Mouse (Mus musculus): Measurements from ENCODE around the gene Col24a1. TPM values are rescaled to one million over a fixed set of nuclear protein-coding genes. Genes with fewer than 3 reads are reported as not detected.
A peak's percentile ranks its signal among the peaks of the same experiment; 100 is the strongest.

Gene Col24a1
- polyA plus RNA-seq, 1 experiment from 2014 or later, result 2.0 TPM

DNA sequence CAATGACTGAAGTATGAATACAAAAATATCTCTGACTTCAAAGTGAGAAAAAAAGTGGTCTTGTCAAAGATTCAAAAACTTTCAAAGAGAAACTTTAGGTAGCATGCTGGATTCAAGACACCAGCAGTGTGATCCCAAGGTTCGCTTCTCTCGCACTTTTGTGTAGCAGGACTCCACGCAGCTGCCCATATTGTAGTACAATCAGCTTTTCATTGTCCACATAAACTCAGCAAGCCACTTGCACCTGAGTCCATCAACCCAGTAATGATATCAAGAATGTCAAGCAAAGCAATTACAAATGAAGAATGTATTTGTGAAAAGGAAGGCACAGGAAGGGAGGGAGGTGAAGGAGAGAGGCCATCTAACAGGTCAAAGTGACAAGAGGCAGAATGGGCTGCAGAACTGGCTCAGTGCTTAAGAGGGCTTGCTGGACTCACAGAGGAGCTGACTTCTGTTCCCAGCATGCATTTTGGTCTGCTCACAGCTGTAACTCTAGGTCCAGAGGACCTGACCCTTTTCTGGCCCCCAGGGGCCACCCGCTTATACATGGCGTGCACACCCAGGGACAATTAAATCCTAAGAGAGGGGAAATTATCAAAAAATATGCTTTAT lies 7.8 kb downstream of the Col24a1 start:
- H3K27me3 ChIP-seq, result no peaks in the 10 kb centered on the region
- no peak overlapping the region for H3K4me3 ChIP-seq (replicated peaks)
- H3K9me3 ChIP-seq, result no peaks in the 10 kb centered on the region
- no peak overlapping the region for H3K4me2 ChIP-seq
- H3K4me1 ChIP-seq (replicated peaks), result no peaks in the 10 kb centered on the region
- H3K36me3 ChIP-seq, result no peaks in the 10 kb centered on the region
- no peak for ATAC-seq (ENCODE audit: insufficient number of reproducible peaks, insufficient read depth, low FRiP score, low TSS enrichment, low read depth)
- H3K27ac ChIP-seq, result no peak overlapping the region
- WGBS, result 86% methylated on average over 5 of the region's 5 CpGs
- H3K9ac ChIP-seq (replicated peaks), result no peak overlapping the region

GRCm38 (mm10) chr3:145305311-145305710 lies 13.0 kb downstream of the Col24a1 start:
- Histone ChIP-seq H3K27me3 (no peaks in the 10 kb centered on the region), H3K36me3 (no peaks in the 10 kb centered on the region), H3K9me3 (no peaks in the 10 kb centered on the region), H3K4me1 (replicated peaks) (no peaks in the 10 kb centered on the region), H3K27ac (no peak overlapping the region), H3K4me3 (replicated peaks) (no peak overlapping the region), H3K4me2 (no peak overlapping the region), H3K9ac (replicated peaks) (no peak overlapping the region)
- no peak for ATAC-seq (ENCODE audit: insufficient number of reproducible peaks, insufficient read depth, low FRiP score, low TSS enrichment, low read depth)
- 54% methylated on average over 5 of the region's 5 CpGs for WGBS

GRCm38 (mm10) chr3:145307209-145307608 lies 14.9 kb downstream of the Col24a1 start:
- Histone ChIP-seq H3K9ac (replicated peaks) (no peak overlapping the region), H3K27me3 (no peaks in the 10 kb centered on the region), H3K36me3 (no peaks in the 10 kb centered on the region), H3K27ac (no peak overlapping the region), H3K4me3 (replicated peaks) (no peak overlapping the region), H3K4me1 (replicated peaks) (no peaks in the 10 kb centered on the region), H3K4me2 (no peak overlapping the region), H3K9me3 (no peaks in the 10 kb centered on the region)
- WGBS, result 90% methylated on average over 3 of the region's 3 CpGs
- ATAC-seq (ENCODE audit: insufficient number of reproducible peaks, insufficient read depth, low FRiP score, low TSS enrichment, low read depth), result no peak

DNA sequence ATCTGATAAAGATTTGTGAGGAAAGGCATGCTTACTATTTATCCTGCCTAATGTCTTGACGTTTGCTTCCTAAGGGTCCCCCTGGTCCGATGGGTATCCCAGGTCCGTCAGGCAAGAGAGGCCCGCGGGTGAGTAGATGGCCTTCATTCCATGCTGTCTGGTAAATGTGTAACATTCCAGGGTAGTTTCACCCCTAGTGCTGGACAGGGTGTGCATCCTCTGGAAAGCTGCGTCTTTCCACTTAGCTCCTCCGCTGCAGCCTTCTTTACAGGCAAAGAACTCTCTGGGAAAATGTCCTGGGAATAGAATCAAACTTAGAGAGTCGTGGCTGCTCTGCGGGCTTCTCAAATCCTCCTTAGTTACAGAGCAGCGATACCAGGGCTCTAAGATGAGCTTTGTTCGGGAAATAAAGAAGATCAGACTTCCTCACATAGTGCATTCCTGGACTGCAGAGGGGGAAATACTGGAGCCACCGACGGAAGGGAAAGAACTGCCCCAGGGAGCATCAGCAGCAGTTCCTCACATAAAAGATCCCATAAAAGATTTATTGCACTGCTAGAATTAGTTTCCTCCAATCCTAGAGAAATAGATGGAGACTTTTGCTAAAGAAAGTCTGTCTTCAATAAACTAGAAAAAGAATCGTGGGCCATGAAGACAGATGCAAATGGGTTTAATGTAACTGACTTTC lies 28.5 kb downstream of the Col24a1 start:
- 0 out of 2 replicates have a peak overlapping the region, but pooled peaks have one; percentile 2 for H3K4me3 ChIP-seq (replicated peaks)
- no peak; the same call in 1 of the 2 replicates for ATAC-seq (ENCODE audit: insufficient number of reproducible peaks, insufficient read depth, low FRiP score, low TSS enrichment, low read depth)
- no peaks in the 10 kb centered on the region for H3K36me3 ChIP-seq
- H3K4me1 ChIP-seq (replicated peaks), result peaks cover 16% of the 10 kb centered on the region
- peak overlapping the region; percentile 44 for H3K4me2 ChIP-seq
- H3K27me3 ChIP-seq, result no peaks in the 10 kb centered on the region
- no peaks in the 10 kb centered on the region for H3K9me3 ChIP-seq
- 38% methylated on average over 14 of the region's 14 CpGs for WGBS
- H3K27ac ChIP-seq, result peak overlapping the region; percentile 64; the same call in 1 of the 2 replicates
- H3K9ac ChIP-seq (replicated peaks), result no peak overlapping the region

GRCm38 (mm10) chr3:145325402-145325801 lies 33.1 kb downstream of the Col24a1 start:
- Histone ChIP-seq H3K4me1 (replicated peaks) (peaks cover 14% of the 10 kb centered on the region), H3K36me3 (no peaks in the 10 kb centered on the region), H3K9ac (replicated peaks) (no peak overlapping the region), H3K9me3 (no peaks in the 10 kb centered on the region), H3K27ac (no peak overlapping the region), H3K27me3 (no peaks in the 10 kb centered on the region), H3K4me3 (replicated peaks) (no peak overlapping the region), H3K4me2 (no peak overlapping the region)
- ATAC-seq (ENCODE audit: insufficient number of reproducible peaks, insufficient read depth, low FRiP score, low TSS enrichment, low read depth), result no peak
- WGBS, result 92% methylated on average over 3 of the region's 3 CpGs

GRCm38 (mm10) chr3:145331642-145332041 lies 39.4 kb downstream of the Col24a1 start:
- no peaks in the 10 kb centered on the region for H3K9me3 ChIP-seq
- H3K4me3 ChIP-seq (replicated peaks), result no peak overlapping the region
- no peak overlapping the region for H3K4me2 ChIP-seq
- no peak for ATAC-seq (ENCODE audit: insufficient number of reproducible peaks, insufficient read depth, low FRiP score, low TSS enrichment, low read depth)
- H3K9ac ChIP-seq (replicated peaks), result no peak overlapping the region
- H3K27me3 ChIP-seq, result no peaks in the 10 kb centered on the region
- H3K4me1 ChIP-seq (replicated peaks), result no peaks in the 10 kb centered on the region; the same call in 1 of the 2 replicates
- 69% methylated on average over 8 of the region's 8 CpGs for WGBS
- H3K36me3 ChIP-seq, result no peaks in the 10 kb centered on the region
- H3K27ac ChIP-seq, result no peak overlapping the region

- no peaks in the 10 kb centered on the region for H3K36me3 ChIP-seq
- H3K4me1 ChIP-seq (replicated peaks), result no peaks in the 10 kb centered on the region; the same call in 1 of the 2 replicates
- no peak overlapping the region for H3K9ac ChIP-seq (replicated peaks)
- no peak for ATAC-seq (ENCODE audit: insufficient number of reproducible peaks, insufficient read depth, low FRiP score, low TSS enrichment, low read depth)
- H3K27me3 ChIP-seq, result no peaks in the 10 kb centered on the region
- 75% methylated on average over 3 of the region's 3 CpGs for WGBS
- H3K9me3 ChIP-seq, result no peaks in the 10 kb centered on the region
- no peak overlapping the region for H3K27ac ChIP-seq
- no peak overlapping the region for H3K4me2 ChIP-seq
- H3K4me3 ChIP-seq (replicated peaks), result no peak overlapping the region
These were observed 41.8 kb downstream of the Col24a1 start for GRCm38 (mm10) chr3:145334046-145334445.

- no peaks in the 10 kb centered on the region for H3K27me3 ChIP-seq
- H3K9ac ChIP-seq (replicated peaks), result no peak overlapping the region
- WGBS, result 77% methylated on average over 2 of the region's 2 CpGs
These were observed 44.9 kb downstream of the Col24a1 start for GRCm38 (mm10) chr3:145337161-145337560.

GRCm38 (mm10) chr3:145339851-145340499 lies 47.7 kb downstream of the Col24a1 start:
- 82% methylated on average over 10 of the region's 10 CpGs for WGBS
- Histone ChIP-seq H3K9me3 (no peaks in the 10 kb centered on the region), H3K27me3 (no peaks in the 10 kb centered on the region), H3K4me3 (replicated peaks) (no peak overlapping the region), H3K36me3 (no peaks in the 10 kb centered on the region), H3K4me1 (replicated peaks) (no peaks in the 10 kb centered on the region), H3K27ac (no peak overlapping the region), H3K9ac (replicated peaks) (no peak overlapping the region), H3K4me2 (no peak overlapping the region)
- no peak for ATAC-seq (ENCODE audit: insufficient number of reproducible peaks, insufficient read depth, low FRiP score, low TSS enrichment, low read depth)

More at GRCm38 (mm10) chr3:145337161-145337560, 44.9 kb downstream of the Col24a1 start:
- Histone ChIP-seq H3K4me1 (replicated peaks) (no peaks in the 10 kb centered on the region; the same call in 1 of the 2 replicates), H3K9me3 (no peaks in the 10 kb centered on the region), H3K4me2 (no peak overlapping the region), H3K4me3 (replicated peaks) (no peak overlapping the region), H3K27ac (no peak overlapping the region), H3K36me3 (no peaks in the 10 kb centered on the region)
- ATAC-seq (ENCODE audit: insufficient number of reproducible peaks, insufficient read depth, low FRiP score, low TSS enrichment, low read depth), result no peak

- H3K4me2 ChIP-seq, result no peak overlapping the region
- no peaks in the 10 kb centered on the region for H3K4me1 ChIP-seq (replicated peaks)
- no peak for ATAC-seq (ENCODE audit: insufficient number of reproducible peaks, insufficient read depth, low FRiP score, low TSS enrichment, low read depth)
- H3K9ac ChIP-seq (replicated peaks), result no peak overlapping the region
- 91% methylated on average over 3 of the region's 3 CpGs for WGBS
- no peak overlapping the region for H3K4me3 ChIP-seq (replicated peaks)
- H3K36me3 ChIP-seq, result no peaks in the 10 kb centered on the region
- no peaks in the 10 kb centered on the region for H3K9me3 ChIP-seq
- H3K27ac ChIP-seq, result no peak overlapping the region
- no peaks in the 10 kb centered on the region for H3K27me3 ChIP-seq
These were observed 56.4 kb downstream of the Col24a1 start for GRCm38 (mm10) chr3:145348690-145349089.

- Histone ChIP-seq H3K4me1 (replicated peaks) (no peaks in the 10 kb centered on the region), H3K4me2 (no peak overlapping the region), H3K9me3 (no peaks in the 10 kb centered on the region), H3K27ac (no peak overlapping the region), H3K27me3 (no peaks in the 10 kb centered on the region), H3K4me3 (replicated peaks) (no peak overlapping the region), H3K36me3 (no peaks in the 10 kb centered on the region), H3K9ac (replicated peaks) (no peak overlapping the region)
- WGBS, result 93% methylated on average over 3 of the region's 3 CpGs
- no peak for ATAC-seq (ENCODE audit: insufficient number of reproducible peaks, insufficient read depth, low FRiP score, low TSS enrichment, low read depth)
These were observed 61.7 kb downstream of the Col24a1 start for GRCm38 (mm10) chr3:145353951-145354350.
